Mouse (Mus musculus) midbrain, postnatal 0 days (tissue): Measurements from ENCODE around the gene Csnk2a2. TPM values are rescaled to one million over a fixed set of nuclear protein-coding genes. Genes with fewer than 3 reads are reported as not detected.

Source experiments
- ATAC-seq: fragments of 200-750 bp; cut with Nextera tagmentation; 2 replicates; pipeline ENCODE4 v1.8.0; 2017; ENCODE audit warnings: moderate number of reproducible peaks, mild to moderate bottlenecking, moderate TSS enrichment, moderate library complexity; ENCODE audit not compliant: low FRiP score
- DNase-seq: peaks from one replicate; pipeline ENCODE4 v3.0.0-alpha.2; 2015; ENCODE audit warnings: low spot score
- H3K27ac ChIP-seq: fragments of 300-500 bp; sonication (generic); 2 replicates; pipeline ENCODE4 v1.5.1; 2014; ENCODE audit warnings: low read depth, mild to moderate bottlenecking, low read length, mixed read lengths
- H3K27me3 ChIP-seq: fragments of 300-500 bp; sonication (generic); 2 replicates; pipeline ENCODE4 v1.6.1; 2014; ENCODE audit warnings: low read length, control low read depth, mixed read lengths; ENCODE audit not compliant: insufficient read depth
- H3K36me3 ChIP-seq: fragments of 300-500 bp; sonication (generic); 2 replicates; pipeline ENCODE4 v1.6.1; 2014; ENCODE audit warnings: low read length, control low read depth, mixed read lengths; ENCODE audit not compliant: insufficient read depth
- H3K4me1 ChIP-seq: fragments of 300-500 bp; sonication (generic); 2 replicates; pipeline ENCODE4 v1.6.1; 2014; ENCODE audit warnings: mild to moderate bottlenecking, control low read depth, antibody characterized with exemption, low read length, mixed read lengths; ENCODE audit not compliant: insufficient read depth
- H3K4me2 ChIP-seq: fragments of 300-500 bp; sonication (generic); 2 replicates; pipeline ENCODE4 v1.6.1; 2014; ENCODE audit warnings: low read depth, mild to moderate bottlenecking, low read length, mixed read lengths; ENCODE audit not compliant: poor library complexity, severe bottlenecking
- H3K4me3 ChIP-seq: fragments of 300-500 bp; sonication (generic); 2 replicates; pipeline ENCODE4 v1.5.1; 2014; ENCODE audit warnings: low read depth, mild to moderate bottlenecking, low read length, moderate library complexity
- H3K9ac ChIP-seq: fragments of 300-500 bp; sonication (generic); replicated peaks from 2 replicates; pipeline ENCODE4 v1.6.1; 2014; ENCODE audit warnings: mild to moderate bottlenecking, low read length, moderate library complexity, mixed read lengths; ENCODE audit not compliant: poor library complexity, severe bottlenecking
- H3K9me3 ChIP-seq: fragments of 300-500 bp; sonication (generic); 2 replicates; pipeline ENCODE4 v1.6.1; 2016; ENCODE audit warnings: low read length, control low read depth
- CTCF ChIP-seq: IDR thresholded peaks from 2 replicates; pipeline ENCODE4 v1.5.1; 2016; ENCODE audit warnings: antibody characterized with exemption, mild to moderate bottlenecking
- WGBS: fragments of 180-500 bp; shearing (Covaris S2); extraction: QIAGEN DNeasy Blood & Tissue Kit; methylation state at CpG from one replicate; pipeline ENCODE4 v1.1.7; 2014; 5-methylcytosine and 5-hydroxymethylcytosine counted together
- polyA plus RNA-seq: library from polyadenylated mRNA; unstranded; fragments of >200 nt; fragmentation: Nextera tagmentation; extraction: Ambion mirVana; gene quantifications from 2 replicates; pipeline ENCODE4 v1.2.1, GENCODE M21; 2015
- total RNA-seq: library from RNA; depleted of rRNA; stranded (reverse); fragments of >200 nt; gene quantifications from 2 replicates; pipeline ENCODE4 v1.2.3, GENCODE M21; 2014

Gene Csnk2a2
- total and polyA plus RNA-seq, 2 experiments from 2014 or later, result 8.1 to 19.8 TPM

GRCm38 (mm10) chr8:95424682-95425081, 65.2 kb downstream of the Csnk2a2 start:
- no peak overlapping the region for H3K4me2 ChIP-seq
- H3K9ac ChIP-seq, result no peak overlapping the region
- DNase-seq (no peak), ATAC-seq (no peak)
- H3K36me3 ChIP-seq, result peaks cover 31% of the 10 kb centered on the region
- H3K27ac ChIP-seq, result no peak overlapping the region
- H3K9me3 ChIP-seq, result no peaks in the 10 kb centered on the region
- H3K4me3 ChIP-seq, result no peak overlapping the region
- peaks cover 7% of the 10 kb centered on the region for H3K4me1 ChIP-seq
- no peaks in the 10 kb centered on the region for H3K27me3 ChIP-seq
- TF ChIP-seq CTCF, result no peak
- WGBS, result 94% methylated on average over 7 of the region's 7 CpGs

DNA sequence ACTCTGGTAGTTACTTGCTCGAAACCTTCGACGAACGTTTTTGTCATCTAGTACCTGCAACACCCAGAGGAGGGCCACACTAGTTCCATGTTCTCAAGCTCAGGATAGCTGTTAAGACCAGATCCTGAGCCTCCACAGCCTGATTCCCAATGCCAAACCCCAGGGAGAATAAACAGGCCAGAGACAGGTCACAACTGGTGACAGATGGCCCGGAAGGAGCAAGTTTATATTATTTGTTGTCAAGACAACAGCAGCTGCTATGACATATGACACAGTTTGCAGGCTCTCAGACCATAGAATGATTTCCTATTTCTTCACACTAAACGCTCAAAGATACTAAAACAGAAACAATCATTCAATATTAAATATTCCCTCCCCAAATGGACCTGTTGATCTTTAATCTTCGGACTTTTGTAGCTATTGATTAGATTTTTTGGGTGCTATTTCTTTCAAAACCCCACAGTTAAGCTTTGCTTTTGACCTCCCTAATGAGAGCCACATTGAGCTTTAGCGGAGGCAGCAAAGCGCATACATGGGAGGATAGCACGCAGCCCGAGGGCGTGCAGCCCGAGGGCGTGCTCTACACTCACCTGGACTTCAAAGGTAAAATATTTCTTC, 67.5 kb downstream of the Csnk2a2 start:
- Histone ChIP-seq H3K27ac (no peak overlapping the region), H3K4me1 (no peaks in the 10 kb centered on the region), H3K9me3 (no peaks in the 10 kb centered on the region), H3K4me2 (no peak overlapping the region), H3K27me3 (no peaks in the 10 kb centered on the region), H3K4me3 (no peak overlapping the region), H3K9ac (no peak overlapping the region), H3K36me3 (peaks cover 35% of the 10 kb centered on the region)
- DNase-seq (no peak), ATAC-seq (no peak)
- TF ChIP-seq CTCF, result no peak
- 86% methylated on average over 14 of the region's 14 CpGs for WGBS

- whole genome bisulfite sequencing, result 39% methylated on average over 10 of the region's 10 CpGs
- no peaks in the 10 kb centered on the region for H3K27me3 ChIP-seq
- peak; percentile 46 for DNase-seq
- H3K4me1 ChIP-seq, result no peaks in the 10 kb centered on the region
- H3K27ac ChIP-seq, result no peak overlapping the region
- no peak overlapping the region for H3K4me2 ChIP-seq
- no peaks in the 10 kb centered on the region for H3K36me3 ChIP-seq
- H3K9ac ChIP-seq, result no peak overlapping the region; the same call in 1 of the 2 replicates
- H3K4me3 ChIP-seq, result no peak overlapping the region
- TF ChIP-seq CTCF, result no peak
- no peaks in the 10 kb centered on the region for H3K9me3 ChIP-seq
- peak; percentile 68 for ATAC-seq
These were observed 78.4 kb downstream of the Csnk2a2 start for GRCm38 (mm10) chr8:95411309-95411972.

GRCm38 (mm10) chr8:95409518-95409917, 80.3 kb downstream of the Csnk2a2 start:
- DNase-seq (no peak), ATAC-seq (no peak)
- no peak overlapping the region for H3K9ac ChIP-seq
- no peaks in the 10 kb centered on the region for H3K36me3 ChIP-seq
- no peak overlapping the region for H3K4me2 ChIP-seq
- no peaks in the 10 kb centered on the region for H3K4me1 ChIP-seq
- no peaks in the 10 kb centered on the region for H3K9me3 ChIP-seq
- 76% methylated on average over 5 of the region's 5 CpGs for WGBS
- no peak overlapping the region for H3K4me3 ChIP-seq
- H3K27ac ChIP-seq, result no peak overlapping the region
- TF ChIP-seq CTCF, result no peak
- H3K27me3 ChIP-seq, result no peaks in the 10 kb centered on the region

GRCm38 (mm10) chr8:95401091-95401490, 88.7 kb downstream of the Csnk2a2 start:
- ATAC-seq (no peak), DNase-seq (no peak)
- no peak overlapping the region for H3K4me3 ChIP-seq
- 66% methylated on average over 7 of the region's 7 CpGs for WGBS
- no peak overlapping the region for H3K9ac ChIP-seq
- no peaks in the 10 kb centered on the region for H3K4me1 ChIP-seq
- H3K9me3 ChIP-seq, result no peaks in the 10 kb centered on the region
- no peaks in the 10 kb centered on the region for H3K36me3 ChIP-seq
- no peak overlapping the region for H3K4me2 ChIP-seq
- no peak overlapping the region for H3K27ac ChIP-seq
- no peak for TF ChIP-seq CTCF
- no peaks in the 10 kb centered on the region for H3K27me3 ChIP-seq

DNA sequence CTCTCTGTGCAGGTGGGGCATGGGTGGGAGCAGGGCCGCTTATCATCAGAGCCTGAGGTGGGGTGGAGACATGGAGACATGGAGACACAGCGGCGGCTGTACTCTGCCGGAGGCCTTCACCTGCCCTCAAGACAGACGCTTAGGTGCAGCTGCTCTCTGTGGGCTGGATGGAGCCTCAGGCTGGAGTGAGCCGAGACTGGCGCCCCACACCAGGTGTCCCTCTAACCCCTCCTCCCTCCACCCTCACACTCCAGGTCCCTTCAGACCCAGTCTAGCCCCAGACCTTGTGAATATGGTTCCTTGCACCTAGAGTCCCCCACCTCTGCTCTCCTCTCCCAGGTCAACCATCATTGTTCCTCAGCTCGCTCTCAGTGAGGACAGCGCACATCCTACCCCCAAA, 90.7 kb downstream of the Csnk2a2 start:
- Histone ChIP-seq H3K36me3 (no peaks in the 10 kb centered on the region), H3K4me2 (no peak overlapping the region), H3K4me1 (no peaks in the 10 kb centered on the region), H3K27me3 (no peaks in the 10 kb centered on the region), H3K4me3 (no peak overlapping the region), H3K27ac (no peak overlapping the region), H3K9ac (no peak overlapping the region), H3K9me3 (no peaks in the 10 kb centered on the region)
- DNase-seq, result no peak
- WGBS, result 83% methylated on average over 9 of the region's 9 CpGs
- ATAC-seq, result no peak
- TF ChIP-seq CTCF, result no peak
